In the genomic region with DNA sequence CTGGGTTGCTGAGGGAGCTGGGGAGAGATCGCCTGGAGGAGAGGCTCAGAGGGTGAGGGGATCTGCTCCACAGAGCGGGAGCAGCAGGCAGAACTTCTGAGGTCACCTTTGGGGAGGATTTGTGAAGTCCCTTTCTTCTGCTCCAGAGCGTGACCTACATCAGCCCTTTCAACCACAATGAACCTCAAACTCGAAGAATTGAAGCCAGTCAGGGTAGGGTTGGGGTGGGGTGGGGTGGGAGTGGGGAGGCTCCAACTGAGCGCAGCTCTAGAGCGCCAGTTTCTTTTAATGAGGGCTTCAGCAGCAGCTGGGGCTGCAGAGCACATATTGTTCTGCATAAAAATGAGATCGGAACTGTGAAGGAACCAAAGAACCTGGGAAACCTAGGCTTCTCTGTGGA, we compare ENCODE assay signal across 12 mouse cellular contexts. TPM values are rescaled to one million over a fixed set of nuclear protein-coding genes. Genes with fewer than 3 reads are reported as not detected.
A peak's percentile ranks its signal among the peaks of the same experiment; 100 is the strongest.
DNase-seq lines count a peak whose midpoint lies in the region; ATAC-seq and TF ChIP-seq lines count a peak whose summit lies in the region.
"Had no signal": no experiment of that assay in that cellular context is flagged by ENCODE, and none has a peak within 500 bp of the region (broad histone marks: within the 10 kb centered on the region; RNA-seq: fewer than 3 reads in every experiment).

No protein-coding gene starts in this region.

- H3K27ac ChIP-seq in forebrain, embryonic 10.5 days = peak overlapping the region; percentile 81
- peak overlapping the region; percentile 56 for H3K27ac ChIP-seq in intestine, embryonic 15.5 days
- H3K27ac ChIP-seq in midbrain, postnatal 0 days (ENCODE audit: low read depth, low read length) = no peak overlapping the region
- H3K27ac ChIP-seq: liver, embryonic 15.5 days had no signal

- peak; percentile 35 to 37 for DNase-seq in left cerebral cortex, postnatal 36 days (ENCODE audit: low spot score in 2 of 2)
- no peak for DNase-seq in left cerebral cortex, adult 11 months (ENCODE audit: low spot score)
- peak; percentile 20 for DNase-seq in forebrain, embryonic 10.5 days (ENCODE audit: extremely low spot score, low spot score)
- DNase-seq in midbrain, postnatal 0 days (ENCODE audit: low spot score) = peak; percentile 33
- DNase-seq in spleen, postnatal 36 days (ENCODE audit: low spot score in 2 of 2) = no peak
- DNase-seq: adrenal gland, postnatal 36 days; thymus, postnatal 25 days had no signal

- TF ChIP-seq CTCF in midbrain, postnatal 0 days (IDR thresholded peaks at IDR 0.05) = no peak

- H3K9ac ChIP-seq in intestine, embryonic 15.5 days = no peak overlapping the region
- no peak overlapping the region for H3K9ac ChIP-seq in midbrain, postnatal 0 days (replicated peaks; ENCODE audit: low read length, poor library complexity, severe bottlenecking)
- H3K9ac ChIP-seq: liver, embryonic 15.5 days had no signal

- H3K4me3 ChIP-seq in forebrain, embryonic 10.5 days = no peak overlapping the region
- H3K4me3 ChIP-seq in intestine, embryonic 15.5 days (replicated peaks) = no peak overlapping the region
- no peak overlapping the region for H3K4me3 ChIP-seq in midbrain, postnatal 0 days (ENCODE audit: low read depth, low read length)
- H3K4me3 ChIP-seq: liver, embryonic 15.5 days had no signal

- peaks cover 18% of the 10 kb centered on the region for H3K4me1 ChIP-seq in forebrain, embryonic 10.5 days
- H3K4me1 ChIP-seq in intestine, embryonic 15.5 days (replicated peaks) = peaks cover 14% of the 10 kb centered on the region
- H3K4me1 ChIP-seq in midbrain, postnatal 0 days (ENCODE audit: insufficient read depth, low read length) = 0 out of 2 replicates have a peak, but pooled peaks cover 5% of the 10 kb centered on the region

- H3K27me3 ChIP-seq in forebrain, embryonic 10.5 days (ENCODE audit: poor library complexity, severe bottlenecking) = peaks cover 5% of the 10 kb centered on the region; the same call in 1 of the 2 replicates
- H3K27me3 ChIP-seq in intestine, embryonic 15.5 days (replicated peaks) = no peaks in the 10 kb centered on the region
- no peaks in the 10 kb centered on the region for H3K27me3 ChIP-seq in midbrain, postnatal 0 days (ENCODE audit: insufficient read depth, low read length)
- H3K27me3 ChIP-seq: liver, embryonic 15.5 days had no signal

- ATAC-seq in intestine, embryonic 15.5 days = no peak
- ATAC-seq in midbrain, postnatal 0 days (ENCODE audit: low FRiP score) = peak; percentile 41
- ATAC-seq in megakaryocyte-erythroid progenitor cell, adult 5-6 weeks (replicated peaks; ENCODE audit: low FRiP score, low TSS enrichment, poor library complexity, severe bottlenecking) = no peak

- no peaks in the 10 kb centered on the region for H3K9me3 ChIP-seq in forebrain, embryonic 10.5 days
- no peaks in the 10 kb centered on the region for H3K9me3 ChIP-seq in intestine, embryonic 15.5 days
- H3K9me3 ChIP-seq in midbrain, postnatal 0 days (ENCODE audit: low read length) = no peaks in the 10 kb centered on the region
- H3K9me3 ChIP-seq: liver, embryonic 15.5 days had no signal

- intact Hi-C loops in left cerebral cortex, postnatal 36 days (cut with DNase I) = loop anchor here (5.0 to 10.0 kb wide), 2 partner anchors 264 to 278 kb away; partner anchors contain the start of gene Gnai3

- no peaks in the 10 kb centered on the region for H3K36me3 ChIP-seq in forebrain, embryonic 10.5 days (replicated peaks)
- no peaks in the 10 kb centered on the region for H3K36me3 ChIP-seq in intestine, embryonic 15.5 days
- no peaks in the 10 kb centered on the region for H3K36me3 ChIP-seq in midbrain, postnatal 0 days (ENCODE audit: insufficient read depth, low read length)
- H3K36me3 ChIP-seq: liver, embryonic 15.5 days had no signal

- WGBS in forebrain, embryonic 10.5 days = 14% methylated on average over 7 of the region's 7 CpGs
- WGBS in intestine, embryonic 15.5 days = 41% methylated on average over 7 of the region's 7 CpGs
- WGBS in midbrain, postnatal 0 days = 4% methylated on average over 7 of the region's 7 CpGs

- no peak overlapping the region for H3K4me2 ChIP-seq in intestine, embryonic 15.5 days (replicated peaks)
- no peak overlapping the region for H3K4me2 ChIP-seq in midbrain, postnatal 0 days (ENCODE audit: low read depth, low read length, poor library complexity, severe bottlenecking)
- H3K4me2 ChIP-seq: liver, embryonic 15.5 days had no signal

RNA-seq across cellular contexts. Expression of gene Eps8l3, which starts 7.9 kb away (rescaled TPM):
- total RNA-seq in left cerebral cortex, postnatal 36 days (2021) = not detected
- polyA plus RNA-seq in forebrain, embryonic 10.5 days (2016; fragmentation: Nextera tagmentation; extraction: Ambion mirVana) = not detected in 2 replicates
- polyA plus RNA-seq in intestine, embryonic 15.5 days (2015; fragmentation: Nextera tagmentation; extraction: Ambion mirVana) = 164 and 180 TPM in 2 replicates
- not detected in 2 replicates for total RNA-seq in midbrain, postnatal 0 days (2014; rRNA removed)
- polyA plus RNA-seq in midbrain, postnatal 0 days (2015; fragmentation: Nextera tagmentation; extraction: Ambion mirVana) = not detected in 2 replicates
- not detected in 2 replicates for total RNA-seq in megakaryocyte-erythroid progenitor cell, adult 5-6 weeks (2014; fragmentation: Nextera tagmentation)
- total RNA-seq in megakaryocyte-erythroid progenitor cell, adult 5-6 weeks (2017) = not detected in 2 replicates
- total RNA-seq: adrenal gland, postnatal 36 days had no signal
- polyA plus RNA-seq: heart, embryonic 14.5 days; kidney, embryonic 14.5 days; liver, embryonic 15.5 days had no signal

RNA-seq across cellular contexts. Expression of gene Gstm5, which starts 26.5 kb away (rescaled TPM):
- total RNA-seq in left cerebral cortex, postnatal 36 days (2021) = 100 to 1,000 TPM; 221 to 262 TPM
- 225 and 235 TPM in 2 replicates for polyA plus RNA-seq in forebrain, embryonic 10.5 days (2016; fragmentation: Nextera tagmentation; extraction: Ambion mirVana)
- 173 and 186 TPM in 2 replicates for polyA plus RNA-seq in intestine, embryonic 15.5 days (2015; fragmentation: Nextera tagmentation; extraction: Ambion mirVana)
- 142 and 166 TPM in 2 replicates for total RNA-seq in midbrain, postnatal 0 days (2014; rRNA removed)
- polyA plus RNA-seq in midbrain, postnatal 0 days (2015; fragmentation: Nextera tagmentation; extraction: Ambion mirVana) = 316 and 320 TPM in 2 replicates
- total RNA-seq in megakaryocyte-erythroid progenitor cell, adult 5-6 weeks (2014; fragmentation: Nextera tagmentation) = 233 and 255 TPM in 2 replicates
- 231 and 241 TPM in 2 replicates for total RNA-seq in megakaryocyte-erythroid progenitor cell, adult 5-6 weeks (2017)

Comparison
In these comparisons a context has a peak if more than half of its experiments do, and no peak if none do; other contexts are left out.
1. DNase-seq: peak in left cerebral cortex, postnatal 36 days (2 of 2), forebrain, embryonic 10.5 days (single experiment) and midbrain, postnatal 0 days (single experiment); none in left cerebral cortex, adult 11 months (single experiment) and spleen, postnatal 36 days (0 of 2).